Comparison of ENCODE assay signal across 26 mouse cellular contexts in genomic region chr10:107921134-107921533, GRCm38 (mm10). TPM values are rescaled to one million over a fixed set of nuclear protein-coding genes. Genes with fewer than 3 reads are reported as not detected.
A peak's percentile ranks its signal among the peaks of the same experiment; 100 is the strongest.
DNase-seq lines count a peak whose midpoint lies in the region; ATAC-seq and TF ChIP-seq lines count a peak whose summit lies in the region.
"Had no signal": no experiment of that assay in that cellular context is flagged by ENCODE, and none has a peak within 500 bp of the region (broad histone marks: within the 10 kb centered on the region; RNA-seq: fewer than 3 reads in every experiment).

No protein-coding gene starts in this region.

- H3K9me3 ChIP-seq in heart, embryonic 12.5 days (replicated peaks) = no peaks in the 10 kb centered on the region
- H3K9me3 ChIP-seq in liver, embryonic 12.5 days (replicated peaks) = no peaks in the 10 kb centered on the region
- H3K9me3 ChIP-seq: embryonic facial prominence, embryonic 12.5 days; embryonic facial prominence, embryonic 15.5 days; forebrain, embryonic 12.5 days; forebrain, embryonic 15.5 days; G1E; hindbrain, embryonic 10.5 days had no signal

- no peak overlapping the region for H3K4me2 ChIP-seq in heart, embryonic 12.5 days
- H3K4me2 ChIP-seq in liver, embryonic 12.5 days = no peak overlapping the region
- H3K4me2 ChIP-seq: embryonic facial prominence, embryonic 12.5 days; embryonic facial prominence, embryonic 15.5 days; forebrain, embryonic 12.5 days; forebrain, embryonic 15.5 days; hindbrain, embryonic 14.5 days had no signal

- ATAC-seq in heart, embryonic 12.5 days (ENCODE audit: insufficient number of reproducible peaks, low FRiP score) = no peak; the same call in 1 of the 2 replicates
- no peak for ATAC-seq in liver, embryonic 12.5 days
- 0 out of 2 replicates have a peak, but pooled peaks have one; percentile 26 for ATAC-seq in megakaryocyte progenitor cell, adult 5-6 weeks (replicated peaks; ENCODE audit: poor library complexity)
- ATAC-seq: forebrain, embryonic 15.5 days; hindbrain, postnatal 0 days; intestine, embryonic 16.5 days had no signal

- intact Hi-C loops in heart, postnatal 10 days (cut with DNase I) = no loop called here

- no peak for DNase-seq in heart, postnatal 10 days
- peak; percentile 70 for DNase-seq in liver, adult 2 months (ENCODE audit: extremely low read depth, low read depth, low spot score)
- DNase-seq in right cerebral cortex, postnatal 10 days (ENCODE audit: low spot score in 2 of 2) = no peak
- DNase-seq: B cell, adult 2 months; cerebellum, adult 11 months; cerebellum, adult 2 months; cerebellum, adult 9-11 months; cerebellum, postnatal 25 days; gastrocnemius, postnatal 25 days had no signal

- WGBS in heart, embryonic 12.5 days = 55% methylated on average over 1 of the region's 1 CpGs
- WGBS in liver, adult 2 months = 36% methylated on average over 1 of the region's 1 CpGs
- 53% methylated on average over 1 of the region's 1 CpGs for WGBS in liver, embryonic 12.5 days (ENCODE audit: insufficient replicate concordance)

- no peak for TF ChIP-seq CTCF in liver, adult 2 months (IDR thresholded peaks at IDR 0.05; ENCODE audit: low read depth, low read length)
- no peak for TF ChIP-seq CTCF in embryonic fibroblast, embryonic 13.5 days (IDR thresholded peaks at IDR 0.05; ENCODE audit: borderline replicate concordance, insufficient read depth, low read length)

- H3K4me1 ChIP-seq in heart, embryonic 12.5 days (replicated peaks) = peaks cover 9% of the 10 kb centered on the region
- H3K4me1 ChIP-seq in liver, adult 2 months (ENCODE audit: control insufficient read depth, insufficient read depth, low read length) = peaks cover 4% of the 10 kb centered on the region
- H3K4me1 ChIP-seq in liver, embryonic 12.5 days = no peaks in the 10 kb centered on the region
- peaks cover 5% of the 10 kb centered on the region for H3K4me1 ChIP-seq in embryonic fibroblast, embryonic 13.5 days (ENCODE audit: control insufficient read depth, insufficient read depth, low read length)
- H3K4me1 ChIP-seq: embryonic facial prominence, embryonic 12.5 days; embryonic facial prominence, embryonic 15.5 days; forebrain, embryonic 12.5 days; forebrain, embryonic 15.5 days; hindbrain, embryonic 10.5 days had no signal

- no peak overlapping the region for H3K4me3 ChIP-seq in heart, embryonic 12.5 days
- H3K4me3 ChIP-seq in liver, adult 2 months (ENCODE audit: insufficient read depth, low read depth, low read length) = no peak overlapping the region
- no peak overlapping the region for H3K4me3 ChIP-seq in liver, embryonic 12.5 days
- H3K4me3 ChIP-seq in embryonic fibroblast, embryonic 13.5 days (ENCODE audit: insufficient read depth, low read length) = no peak overlapping the region
- H3K4me3 ChIP-seq: embryonic facial prominence, embryonic 12.5 days; embryonic facial prominence, embryonic 15.5 days; erythroblast, embryonic 14.5 days; forebrain, embryonic 12.5 days; forebrain, embryonic 15.5 days; hindbrain, embryonic 10.5 days had no signal

- no peak for TF ChIP-seq POLR2A in liver, adult 2 months (IDR thresholded peaks at IDR 0.05; ENCODE audit: extremely low read depth, insufficient read depth, low read length)
- TF ChIP-seq POLR2A in embryonic fibroblast, embryonic 13.5 days (IDR thresholded peaks at IDR 0.05; ENCODE audit: low read depth, low read length) = no peak

- no peak overlapping the region for H3K9ac ChIP-seq in heart, embryonic 12.5 days
- H3K9ac ChIP-seq in liver, adult 2 months (ENCODE audit: low read depth, low read length) = no peak overlapping the region
- H3K9ac ChIP-seq in liver, embryonic 12.5 days = no peak overlapping the region
- H3K9ac ChIP-seq: embryonic facial prominence, embryonic 12.5 days; embryonic facial prominence, embryonic 15.5 days; forebrain, embryonic 12.5 days; forebrain, embryonic 15.5 days; hindbrain, embryonic 14.5 days had no signal

- H3K36me3 ChIP-seq in heart, embryonic 12.5 days = no peaks in the 10 kb centered on the region
- no peaks in the 10 kb centered on the region for H3K36me3 ChIP-seq in liver, adult 2 months (ENCODE audit: control insufficient read depth, insufficient read depth, low read length)
- no peaks in the 10 kb centered on the region for H3K36me3 ChIP-seq in liver, embryonic 12.5 days
- H3K36me3 ChIP-seq: embryonic facial prominence, embryonic 12.5 days; embryonic facial prominence, embryonic 15.5 days; forebrain, embryonic 12.5 days; forebrain, embryonic 15.5 days; G1E; hindbrain, embryonic 10.5 days had no signal

- no peaks in the 10 kb centered on the region for H3K79me2 ChIP-seq in liver, adult 2 months (ENCODE audit: control insufficient read depth, insufficient read depth, low read length)

- peak overlapping the region; percentile 20; the same call in 1 of the 2 replicates for H3K27ac ChIP-seq in heart, embryonic 12.5 days (ENCODE audit: poor library complexity, severe bottlenecking)
- no peak overlapping the region for H3K27ac ChIP-seq in liver, adult 2 months (replicated peaks; ENCODE audit: insufficient read depth, low read depth, low read length)
- H3K27ac ChIP-seq in liver, embryonic 12.5 days = no peak overlapping the region
- H3K27ac ChIP-seq in embryonic fibroblast, embryonic 13.5 days (ENCODE audit: insufficient read depth, low read length) = peak overlapping the region; percentile 55
- H3K27ac ChIP-seq: embryonic facial prominence, embryonic 12.5 days; embryonic facial prominence, embryonic 15.5 days; forebrain, embryonic 12.5 days; forebrain, embryonic 15.5 days; hindbrain, embryonic 10.5 days; hindbrain, embryonic 14.5 days; hindbrain, postnatal 0 days had no signal

- no peaks in the 10 kb centered on the region for H3K27me3 ChIP-seq in heart, embryonic 12.5 days (replicated peaks)
- H3K27me3 ChIP-seq in liver, adult 2 months (ENCODE audit: control insufficient read depth, insufficient read depth, low read length) = no peaks in the 10 kb centered on the region
- no peaks in the 10 kb centered on the region for H3K27me3 ChIP-seq in liver, embryonic 12.5 days (replicated peaks)
- H3K27me3 ChIP-seq: CH12.LX; embryonic facial prominence, embryonic 12.5 days; embryonic facial prominence, embryonic 15.5 days; forebrain, embryonic 12.5 days; forebrain, embryonic 15.5 days; Patski had no signal

RNA-seq across cellular contexts. Expression of gene Otogl, which starts 9.2 kb away (rescaled TPM):
- polyA plus RNA-seq in heart, embryonic 12.5 days (2016; fragmentation: Nextera tagmentation; extraction: Ambion mirVana) = 0.13 TPM in 2 replicates
- total RNA-seq in heart, postnatal 10 days (2021) = under 1 TPM; 0.05 to 0.07 TPM
- total RNA-seq in liver, adult 2 months (2014; rRNA removed) = not detected in 2 replicates
- polyA plus RNA-seq in liver, adult 2 months (2012; rRNA removed) = not detected in 2 replicates
- 0.01 and 0.02 TPM in 2 replicates for polyA plus RNA-seq in liver, embryonic 12.5 days (2016; fragmentation: Nextera tagmentation; extraction: Ambion mirVana)
- 0.05 and 0.07 TPM in 2 replicates for polyA plus RNA-seq in embryonic fibroblast, embryonic 13.5 days (2011; ENCODE audit: insufficient read length, low read depth, missing spikeins)
- 2.9 and 3.3 TPM in 2 replicates for total RNA-seq in megakaryocyte progenitor cell, adult 5-6 weeks (2015)
- 1.5 and 2.0 TPM in 2 replicates for total RNA-seq in megakaryocyte progenitor cell, adult 5-6 weeks (2017)
- total RNA-seq: gastrocnemius, postnatal 25 days had no signal
- polyA plus RNA-seq: erythroblast, embryonic 14.5 days; forebrain, embryonic 12.5 days; G1E; inflammation-experienced regulatory T-cells, adult 6 months had no signal

Comparison
In these comparisons a context has a peak if more than half of its experiments do, and no peak if none do; other contexts are left out.
1. H3K27ac ChIP-seq: peak in heart, embryonic 12.5 days (single experiment) and embryonic fibroblast, embryonic 13.5 days (single experiment); none in liver, adult 2 months (single experiment) and liver, embryonic 12.5 days (single experiment).